Mouse (Mus musculus) heart, postnatal 0 days (tissue): ENCODE results near the gene Rdh16f1.

Experiments
- CTCF ChIP-seq: IDR thresholded peaks from 2 replicates; pipeline ENCODE4 v1.5.1; 2016; ENCODE audit warnings: antibody characterized with exemption, control low read depth, low read depth
- EP300 ChIP-seq: IDR thresholded peaks from 2 replicates; pipeline ENCODE4 v1.6.1; 2016; ENCODE audit warnings: antibody characterized with exemption, low read depth

DNA sequence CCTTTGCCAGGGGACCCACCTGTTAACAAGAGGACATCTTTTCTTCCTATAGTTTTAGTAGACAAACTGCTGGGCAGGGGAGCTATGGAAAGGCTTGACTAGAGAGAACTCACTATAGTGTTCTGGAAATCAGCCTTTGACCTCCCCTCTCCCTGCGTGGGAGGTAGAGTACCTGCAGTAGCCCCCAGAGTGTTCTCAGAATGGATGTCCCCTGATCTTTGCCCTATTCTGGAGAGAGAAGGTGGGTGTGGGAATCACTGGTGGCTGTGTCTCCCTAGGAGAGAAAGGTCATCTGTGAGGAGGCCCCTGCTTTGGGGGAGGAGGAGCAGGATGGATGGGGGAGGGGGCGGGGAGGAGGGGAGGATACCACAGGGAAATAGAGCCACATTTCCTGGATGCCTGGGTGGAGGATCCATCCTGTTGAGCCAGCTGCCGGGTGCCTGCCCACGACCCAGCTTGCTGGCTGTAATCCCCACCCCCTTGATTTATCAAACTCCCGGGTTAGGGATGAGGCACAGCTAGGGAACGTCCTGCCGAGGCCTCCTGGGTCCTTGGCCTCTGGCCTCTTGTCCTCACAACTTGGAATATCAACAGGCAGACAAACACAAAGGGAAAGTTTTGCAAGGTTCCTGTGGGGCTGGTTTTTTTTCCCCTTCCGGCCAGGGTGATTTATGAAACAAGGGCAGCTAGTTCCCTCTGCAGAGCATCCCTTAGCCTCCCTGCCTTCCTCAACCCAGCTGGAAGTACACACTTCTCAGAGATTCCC lies 10.6 kb upstream of the Rdh16f1 start:
- TF ChIP-seq CTCF (no peak), EP300 (no peak)
